Mouse (Mus musculus) small intestine, adult 2 months (tissue): ENCODE results near the gene Zfp839.

ENCODE experiments used
- CTCF ChIP-seq: fragments of 200-500 bp; IDR thresholded peaks from 2 replicates; pipeline ENCODE4 v1.5.1; 2012; ENCODE audit warnings: low read depth, mild to moderate bottlenecking, control low read depth, inconsistent platforms, low read length, moderate library complexity, mixed read lengths; ENCODE audit not compliant: insufficient replicate concordance, insufficient read length; ENCODE audit errors: extremely low read depth
- POLR2A ChIP-seq: fragments of 200-500 bp; IDR thresholded peaks from 2 replicates; pipeline ENCODE4 v1.6.1; 2012; ENCODE audit warnings: low read depth, mild to moderate bottlenecking, control low read depth, inconsistent platforms, low read length, moderate library complexity

- TF ChIP-seq POLR2A: no peak
- TF ChIP-seq CTCF: no peak
Measured at GRCm38 (mm10) chr12:110801876-110802464, 48.1 kb upstream of the Zfp839 start.
